Mouse (Mus musculus) right cerebral cortex, postnatal 25 days (tissue): ENCODE data around the gene Fblim1.
"Not testable (repeated sequence)": the region's sequence is repeated elsewhere in the genome, so short reads cannot be mapped to it uniquely, and the experiment has no call there.

ENCODE experiments used
- DNase-seq: peaks from one replicate; pipeline ENCODE4 v3.0.0; 2022

Gene Fblim1

GRCm38 (mm10) chr4:141564209-141564608 is 41.7 kb downstream of the Fblim1 start:
- no peak for DNase-seq

DNA sequence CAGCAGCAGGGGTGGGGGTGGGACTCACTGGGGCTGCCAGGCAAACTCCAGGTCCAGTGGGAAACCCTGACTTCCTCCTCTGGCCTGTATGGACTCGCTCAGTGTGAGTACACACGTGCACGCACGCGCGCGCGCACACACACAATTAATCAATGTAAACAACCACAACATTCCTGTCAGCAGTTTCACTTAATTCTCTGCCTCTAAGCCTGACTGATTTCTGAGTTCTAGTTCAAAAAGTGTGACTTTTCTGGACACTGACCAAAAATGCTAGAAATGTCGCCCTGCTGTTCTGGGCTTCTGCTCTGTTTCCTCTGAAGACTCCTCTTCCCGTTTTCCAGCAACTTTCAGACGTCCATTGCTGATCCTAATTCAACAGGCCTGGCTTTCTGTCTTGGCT is 43.6 kb downstream of the Fblim1 start:
- DNase-seq = no peak

DNA sequence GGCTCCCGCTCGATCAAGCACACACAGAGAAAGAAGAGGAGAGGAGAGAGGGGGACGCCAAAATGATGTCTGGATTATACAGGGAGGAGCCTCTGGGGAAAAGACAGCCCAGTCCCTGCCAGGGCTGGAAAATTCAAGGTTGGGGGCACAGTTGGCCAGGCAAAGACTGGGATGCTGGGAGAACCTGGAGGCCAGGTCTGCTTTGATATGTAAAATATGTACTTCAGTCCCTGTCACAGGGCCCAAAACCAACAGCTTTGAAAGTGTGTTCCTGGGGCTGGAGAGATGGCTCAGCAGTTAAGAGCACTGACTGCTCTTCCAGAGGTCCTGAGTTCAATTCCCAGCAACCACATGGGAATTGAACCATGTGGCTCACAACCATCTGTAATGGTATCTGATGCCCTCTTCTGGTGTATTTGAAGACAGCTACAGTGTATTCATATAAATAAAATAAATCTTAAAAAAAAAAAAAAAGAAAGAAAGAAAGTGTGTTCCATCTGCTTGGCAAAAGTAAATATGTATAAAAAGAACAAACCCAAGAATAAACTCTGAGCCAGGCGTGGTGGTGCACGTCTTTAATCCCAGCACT is 44.5 kb downstream of the Fblim1 start:
- not testable (repeated sequence) for DNase-seq

DNA sequence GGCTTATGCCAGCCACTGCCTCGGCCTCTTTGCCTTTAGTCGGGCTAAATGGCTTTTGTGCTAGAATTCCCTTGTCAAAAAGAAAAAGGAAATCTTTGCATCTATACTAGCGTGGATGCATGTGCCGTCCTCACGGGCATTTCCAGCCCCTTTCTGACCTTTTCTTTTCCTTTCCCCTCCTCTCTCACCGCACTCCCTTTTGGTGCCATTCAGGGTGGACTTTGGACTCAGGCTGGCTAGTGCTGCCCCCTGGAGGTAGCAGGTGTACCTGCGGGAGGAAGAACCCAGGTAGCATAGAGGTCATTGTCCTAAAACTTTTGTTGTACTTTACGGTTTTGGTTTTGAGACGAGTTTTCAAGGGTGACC is 46.0 kb downstream of the Fblim1 start:
- DNase-seq = peak; percentile 56

DNA sequence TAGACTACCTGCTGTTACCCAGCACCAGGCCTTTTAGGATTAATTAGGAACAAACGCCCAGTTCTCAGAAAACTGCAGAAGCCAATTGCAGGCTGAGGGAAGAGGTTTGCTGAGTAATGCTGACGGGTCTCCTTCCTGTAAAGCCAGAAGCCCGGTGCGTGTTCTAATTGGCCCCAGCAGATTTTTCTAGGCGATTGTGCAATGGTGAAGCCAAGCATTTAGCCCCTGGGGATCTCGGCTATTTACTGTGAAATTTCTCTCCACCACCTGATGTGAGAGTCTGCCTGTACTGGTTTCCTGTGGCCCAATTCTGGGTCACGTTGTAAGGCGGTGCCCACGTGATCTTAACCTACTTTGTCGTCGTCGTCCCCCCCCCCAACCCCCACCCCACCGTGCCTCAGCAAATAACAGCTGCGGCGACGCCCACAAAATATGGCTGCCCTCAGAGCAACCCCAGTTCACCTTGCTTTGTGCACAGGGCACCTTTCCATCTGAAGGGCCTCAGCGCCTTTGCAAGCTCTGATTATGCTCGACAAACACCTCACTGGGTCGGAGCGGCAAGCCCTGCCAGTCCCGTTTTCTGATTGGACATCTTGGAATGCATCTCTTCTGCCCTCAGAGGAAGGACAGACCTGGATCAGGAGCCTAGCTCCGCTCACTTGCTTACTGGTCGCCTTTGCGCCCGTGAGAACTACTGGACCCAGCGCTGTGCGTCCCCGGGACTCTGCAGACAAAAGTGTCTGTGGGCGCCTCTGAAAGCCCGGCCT is 46.6 kb downstream of the Fblim1 start:
- DNase-seq = peak; percentile 59

GRCm38 (mm10) chr4:141558658-141559057 is 47.2 kb downstream of the Fblim1 start:
- no peak for DNase-seq

DNA sequence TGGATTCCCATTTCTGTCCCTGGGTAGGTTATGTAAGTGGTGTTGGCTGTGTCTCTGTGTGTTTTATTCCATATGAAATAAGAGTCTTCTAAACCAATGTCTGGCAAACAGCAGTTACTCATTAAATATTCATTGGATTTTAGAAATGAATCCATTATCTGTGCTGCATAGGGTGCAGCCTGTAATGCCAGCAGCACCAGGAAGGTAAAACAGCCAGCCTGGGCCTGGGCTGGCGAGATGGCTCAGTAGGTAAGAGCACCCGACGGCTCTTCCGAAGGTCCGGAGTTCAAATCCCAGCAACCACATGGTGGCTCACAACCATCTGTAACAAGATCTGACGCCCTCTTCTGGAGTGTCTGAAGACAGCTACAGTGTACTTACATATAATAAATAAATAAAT is 49.7 kb downstream of the Fblim1 start:
- not testable (repeated sequence) for DNase-seq

DNA sequence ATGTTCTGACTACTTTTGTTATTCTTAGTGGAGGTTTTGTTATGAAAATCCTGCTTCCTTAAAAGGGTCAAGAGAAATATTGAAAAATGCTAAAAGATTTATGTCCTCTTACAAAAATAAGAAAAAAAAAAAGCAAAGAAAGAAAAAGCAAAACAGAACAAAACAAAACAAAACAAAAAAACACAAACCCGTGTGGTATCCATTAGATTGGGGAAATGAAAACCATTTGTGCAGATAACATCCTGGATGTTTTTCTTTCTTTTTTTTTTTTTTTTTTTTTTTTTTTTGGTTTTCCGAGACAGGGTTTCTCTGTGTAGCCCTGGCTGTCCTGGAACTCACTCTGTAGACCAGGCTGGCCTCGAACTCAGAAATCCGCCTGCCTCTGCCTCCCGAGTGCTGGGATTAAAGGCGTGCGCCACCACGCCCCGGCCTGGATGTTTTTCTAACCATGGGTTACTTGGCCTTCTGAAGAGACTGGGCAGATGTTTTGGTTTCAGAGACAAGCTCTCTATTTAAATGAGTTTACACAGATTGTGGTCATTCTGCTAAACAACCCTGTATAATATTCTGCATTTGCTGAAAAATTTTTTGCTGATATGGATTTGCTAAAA is 51.5 kb downstream of the Fblim1 start:
- DNase-seq = not testable (repeated sequence)

- DNase-seq = no peak
Measured at GRCm38 (mm10) chr4:141552484-141552883, 53.4 kb downstream of the Fblim1 start.

- DNase-seq = no peak
Measured at GRCm38 (mm10) chr4:141547299-141547698, 58.6 kb downstream of the Fblim1 start.

- DNase-seq = peak; percentile 83
Measured at GRCm38 (mm10) chr4:141546334-141547200, 59.3 kb downstream of the Fblim1 start.

DNA sequence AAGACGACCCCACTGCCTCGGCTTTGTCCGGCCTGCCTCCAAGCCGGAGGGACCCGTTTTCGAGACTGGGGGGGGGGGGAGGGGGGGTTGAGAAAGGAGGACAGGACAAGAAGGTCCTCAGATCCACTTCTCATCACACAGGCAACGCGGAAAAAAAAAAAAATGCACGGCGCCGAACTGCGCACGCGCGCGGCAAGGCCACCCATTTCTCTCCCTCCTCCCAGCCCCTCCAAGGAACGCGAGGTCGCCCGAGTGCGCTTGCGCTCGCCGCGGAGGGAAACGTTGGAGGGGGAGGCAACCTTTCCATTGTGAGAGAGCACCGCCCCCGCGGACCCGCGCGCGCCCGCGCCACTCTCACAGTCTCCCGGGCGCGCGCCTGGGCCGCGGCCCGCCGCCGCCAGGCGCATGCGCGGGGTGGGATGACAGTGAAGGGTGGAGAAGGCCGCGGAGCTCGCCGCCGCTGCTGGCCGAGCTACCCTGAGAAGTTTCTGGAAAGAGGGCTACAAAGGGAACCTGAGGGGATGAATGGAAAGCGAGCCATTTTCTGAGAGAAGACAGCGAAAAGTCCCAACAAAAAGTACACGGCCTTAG is 60.1 kb downstream of the Fblim1 start:
- DNase-seq = peak; percentile 99

- peak; percentile 61 for DNase-seq
Measured at GRCm38 (mm10) chr4:141545071-141545742, 60.7 kb downstream of the Fblim1 start.

DNA sequence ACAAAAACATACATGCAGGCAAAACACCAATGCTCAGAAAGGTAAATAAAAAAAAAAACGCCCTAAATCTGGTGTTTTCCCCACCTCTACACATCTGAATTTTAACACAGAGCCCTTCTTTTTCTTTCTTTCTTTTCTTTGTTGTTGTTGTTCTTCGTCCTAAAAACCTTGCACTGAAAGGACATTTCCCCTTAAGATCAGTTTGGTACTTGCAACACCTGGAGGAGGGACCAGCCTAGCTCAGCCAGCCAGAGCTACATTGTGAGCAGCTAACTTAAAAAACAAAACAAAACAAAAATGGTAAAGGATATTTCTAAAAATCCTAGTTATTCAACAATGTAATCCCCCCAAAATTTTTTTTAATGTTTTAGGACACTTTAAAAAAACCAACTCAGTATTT is 61.4 kb downstream of the Fblim1 start:
- DNase-seq = no peak

- DNase-seq = no peak
Measured at GRCm38 (mm10) chr4:141543593-141543992, 62.3 kb downstream of the Fblim1 start.

GRCm38 (mm10) chr4:141541851-141542250 is 64.0 kb downstream of the Fblim1 start:
- no peak for DNase-seq

GRCm38 (mm10) chr4:141540844-141541243 is 65.1 kb downstream of the Fblim1 start:
- no peak for DNase-seq

DNA sequence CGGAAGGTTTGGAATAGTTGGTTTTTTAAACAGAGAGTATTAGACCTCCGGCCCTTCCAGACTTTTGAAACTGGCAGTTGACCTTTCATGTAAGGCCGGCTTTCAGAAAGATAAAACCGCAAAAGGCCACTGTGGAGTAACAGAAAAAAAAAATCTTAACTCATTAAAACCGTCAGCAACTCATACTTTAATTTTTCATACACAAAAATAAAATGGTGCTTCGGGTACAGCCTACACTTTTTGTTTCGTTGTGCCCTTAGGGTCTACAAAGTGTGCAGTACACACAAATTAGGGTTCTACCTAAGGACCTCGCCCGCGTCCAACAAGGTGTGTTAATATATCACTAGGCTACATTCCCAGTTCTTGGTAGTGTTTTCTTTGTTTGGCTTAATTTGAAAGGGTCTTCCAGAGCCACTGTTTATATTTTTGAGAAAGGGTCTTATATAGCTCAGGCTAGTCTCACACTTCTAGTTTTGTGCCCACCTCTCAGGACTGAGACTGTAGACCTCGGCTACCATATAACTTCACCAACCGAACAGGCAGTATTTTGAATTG is 66.6 kb downstream of the Fblim1 start:
- no peak for DNase-seq

GRCm38 (mm10) chr4:141538408-141539212 is 67.3 kb downstream of the Fblim1 start, which contains the start of gene Spen:
Gene Spen (minus strand): TSS chr4:141538597.
- DNase-seq = peak; percentile 96

- peak; percentile 44 for DNase-seq
Measured at GRCm38 (mm10) chr4:141537706-141538407, 68.0 kb downstream of the Fblim1 start.
